Mouse (Mus musculus) liver, postnatal 0 days (tissue): ENCODE measurements at regions not wholly inside any gene's neighbourhood (a gene's known extent, or its start where the extent isn't known, plus 50 kb on each side); places are given as distances from the start of the nearest gene placed in this dataset.

Experiments used
- ATAC-seq: fragments of 200-750 bp; cut with Nextera tagmentation; 2 replicates; pipeline ENCODE4 v1.8.0; 2017; ENCODE audit warnings: mild to moderate bottlenecking, moderate library complexity
- DNase-seq: peaks from one replicate; pipeline ENCODE4 v3.0.0-alpha.2; 2016
- H3K27ac ChIP-seq: fragments of 300-500 bp; sonication (generic); 2 replicates; pipeline ENCODE4 v1.5.1; 2014; ENCODE audit warnings: antibody characterized with exemption, moderate library complexity, mild to moderate bottlenecking, low read depth
- H3K27me3 ChIP-seq: fragments of 300-500 bp; sonication (generic); 2 replicates; pipeline ENCODE4 v1.6.1; 2014; ENCODE audit warnings: low read length, control low read depth, mixed read lengths; ENCODE audit not compliant: insufficient read depth
- H3K36me3 ChIP-seq: fragments of 300-500 bp; sonication (generic); replicated peaks from 2 replicates; pipeline ENCODE4 v1.6.1; 2014; ENCODE audit warnings: mild to moderate bottlenecking, control low read depth, low read length, moderate library complexity, mixed read lengths; ENCODE audit not compliant: insufficient read depth
- H3K4me1 ChIP-seq: fragments of 300-500 bp; sonication (generic); 2 replicates; pipeline ENCODE4 v1.6.1; 2014; ENCODE audit warnings: antibody characterized with exemption, mild to moderate bottlenecking, control low read depth; ENCODE audit not compliant: insufficient read depth
- H3K4me2 ChIP-seq: fragments of 300-500 bp; sonication (generic); 2 replicates; pipeline ENCODE4 v1.6.1; 2014; ENCODE audit warnings: low read depth, mild to moderate bottlenecking, low read length, moderate library complexity, mixed read lengths
- H3K4me3 ChIP-seq: fragments of 300-500 bp; sonication (generic); 2 replicates; pipeline ENCODE4 v1.5.1; 2014; ENCODE audit warnings: low read depth, low read length
- H3K9ac ChIP-seq: fragments of 300-500 bp; sonication (generic); replicated peaks from 2 replicates; pipeline ENCODE4 v1.6.1; 2014; ENCODE audit warnings: mild to moderate bottlenecking, moderate library complexity
- H3K9me3 ChIP-seq: fragments of 300-500 bp; sonication (generic); 2 replicates; pipeline ENCODE4 v1.6.1; 2016; ENCODE audit warnings: mild to moderate bottlenecking, control low read depth, low read length, mixed read lengths
- CTCF ChIP-seq: sonication (generic); IDR thresholded peaks from 2 replicates; pipeline ENCODE4 v1.5.1; 2016; ENCODE audit warnings: antibody characterized with exemption, low read depth
- EP300 ChIP-seq: IDR thresholded peaks from 2 replicates; pipeline ENCODE4 v1.6.1; 2016; ENCODE audit warnings: antibody characterized with exemption, low read depth, mild to moderate bottlenecking
- WGBS: fragments of 180-500 bp; shearing (Covaris S2); extraction: QIAGEN DNeasy Blood & Tissue Kit; methylation state at CpG from one replicate; pipeline ENCODE4 v1.1.7; 2014; ENCODE audit not compliant: insufficient replicate concordance; 5-methylcytosine and 5-hydroxymethylcytosine counted together

DNA sequence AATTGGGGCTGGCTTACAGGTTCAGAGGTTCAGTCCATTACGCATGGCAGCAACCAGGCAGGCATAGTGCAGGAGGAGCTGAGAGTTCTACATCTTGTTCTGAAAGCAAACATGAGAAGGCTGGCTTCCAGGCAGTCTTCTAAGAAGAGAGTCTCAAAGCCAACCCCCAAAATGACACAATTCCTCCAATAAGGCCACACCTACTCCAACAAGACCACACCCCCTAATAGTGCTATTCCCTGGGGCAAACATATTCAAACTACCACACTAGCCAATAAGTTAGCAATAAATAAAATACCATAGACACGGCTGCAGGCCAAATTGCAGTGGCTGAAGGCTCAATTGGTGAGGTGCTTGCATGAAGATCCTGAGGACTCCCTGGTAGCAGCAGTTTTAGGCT, 72.2 kb upstream of the Gpr12 start:
- ATAC-seq (no peak), DNase-seq (no peak)
- Histone ChIP-seq H3K27me3 (no peaks in the 10 kb centered on the region), H3K4me3 (no peak overlapping the region), H3K27ac (no peak overlapping the region), H3K9ac (no peak overlapping the region), H3K9me3 (no peaks in the 10 kb centered on the region), H3K36me3 (no peaks in the 10 kb centered on the region), H3K4me1 (peaks cover 7% of the 10 kb centered on the region), H3K4me2 (no peak overlapping the region)
- no peak for TF ChIP-seq CTCF
- no peak for TF ChIP-seq EP300
- 79% methylated on average over 2 of the region's 2 CpGs for WGBS

GRCm38 (mm10) chr5:146655394-146655793, 70.4 kb upstream of the Gpr12 start:
- H3K4me2 ChIP-seq = peak overlapping the region; percentile 56
- DNase-seq (peak; percentile 49), ATAC-seq (peak; percentile 44; the same call in 1 of the 2 replicates)
- H3K4me3 ChIP-seq = no peak overlapping the region
- WGBS = 24% methylated on average over 7 of the region's 7 CpGs
- peak overlapping the region; percentile 70 for H3K27ac ChIP-seq
- H3K27me3 ChIP-seq = no peaks in the 10 kb centered on the region
- TF ChIP-seq EP300 (no peak), CTCF (no peak)
- no peaks in the 10 kb centered on the region for H3K36me3 ChIP-seq
- H3K9me3 ChIP-seq = no peaks in the 10 kb centered on the region
- peaks cover 7% of the 10 kb centered on the region for H3K4me1 ChIP-seq
- H3K9ac ChIP-seq = peak overlapping the region; percentile 44; the same call in 1 of the 2 replicates

DNA sequence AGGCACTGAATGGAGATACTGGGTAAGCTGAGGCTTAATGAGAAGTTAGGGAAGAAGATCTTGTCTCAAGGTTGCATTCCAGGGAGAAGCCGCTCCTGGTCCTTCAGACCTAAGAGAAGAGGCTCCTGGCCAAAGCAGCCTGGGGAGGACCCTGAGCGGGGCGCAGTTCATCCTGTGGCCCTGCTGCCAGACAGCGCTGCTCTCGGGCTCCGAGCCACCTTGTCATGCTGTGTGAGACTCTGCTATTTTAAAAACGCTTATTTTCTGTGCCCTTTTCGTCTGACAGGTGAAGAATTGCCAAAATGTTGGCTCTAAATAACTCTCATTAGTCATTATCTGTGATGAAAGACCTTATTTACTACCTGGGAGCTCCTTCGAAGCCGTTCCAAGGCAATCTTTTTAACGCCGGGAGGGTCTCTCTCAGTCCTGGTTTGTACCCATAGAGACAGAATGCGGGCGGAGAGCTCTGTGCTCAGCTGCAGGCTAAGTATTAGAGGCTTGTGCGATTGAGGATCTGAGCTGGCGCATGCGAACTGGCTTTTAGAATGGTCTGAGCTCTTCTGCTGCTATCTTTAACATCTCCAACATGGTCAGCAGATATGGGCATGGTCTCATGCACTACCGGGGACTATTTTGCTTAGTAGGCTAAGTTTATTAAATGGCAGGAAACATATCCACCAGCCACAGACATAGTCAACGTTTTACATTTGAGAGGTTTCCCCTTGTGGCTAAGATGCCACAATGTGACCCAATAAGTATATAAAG, 68.8 kb upstream of the Gpr12 start:
- no peaks in the 10 kb centered on the region for H3K27me3 ChIP-seq
- ATAC-seq = no peak
- WGBS = 69% methylated on average over 19 of the region's 19 CpGs

GRCm38 (mm10) chr5:146652874-146653273, 67.8 kb upstream of the Gpr12 start:
- no peak for DNase-seq
- no peak for ATAC-seq
- H3K9me3 ChIP-seq = no peaks in the 10 kb centered on the region
- H3K27me3 ChIP-seq = no peaks in the 10 kb centered on the region
- no peak overlapping the region for H3K9ac ChIP-seq
- WGBS = 45% methylated on average over 5 of the region's 5 CpGs
- H3K36me3 ChIP-seq = no peaks in the 10 kb centered on the region
- no peak overlapping the region for H3K27ac ChIP-seq
- no peak overlapping the region for H3K4me2 ChIP-seq
- TF ChIP-seq CTCF (no peak), EP300 (no peak)
- peaks cover 7% of the 10 kb centered on the region for H3K4me1 ChIP-seq
- no peak overlapping the region for H3K4me3 ChIP-seq

More for the DNA sequence above, 68.8 kb upstream of the Gpr12 start:
- no peak for DNase-seq
- peaks cover 7% of the 10 kb centered on the region for H3K4me1 ChIP-seq
- no peaks in the 10 kb centered on the region for H3K9me3 ChIP-seq
- no peak overlapping the region for H3K4me3 ChIP-seq
- no peak overlapping the region for H3K9ac ChIP-seq
- TF ChIP-seq CTCF (no peak), EP300 (no peak)
- H3K36me3 ChIP-seq = no peaks in the 10 kb centered on the region
- H3K4me2 ChIP-seq = no peak overlapping the region
- no peak overlapping the region for H3K27ac ChIP-seq

DNA sequence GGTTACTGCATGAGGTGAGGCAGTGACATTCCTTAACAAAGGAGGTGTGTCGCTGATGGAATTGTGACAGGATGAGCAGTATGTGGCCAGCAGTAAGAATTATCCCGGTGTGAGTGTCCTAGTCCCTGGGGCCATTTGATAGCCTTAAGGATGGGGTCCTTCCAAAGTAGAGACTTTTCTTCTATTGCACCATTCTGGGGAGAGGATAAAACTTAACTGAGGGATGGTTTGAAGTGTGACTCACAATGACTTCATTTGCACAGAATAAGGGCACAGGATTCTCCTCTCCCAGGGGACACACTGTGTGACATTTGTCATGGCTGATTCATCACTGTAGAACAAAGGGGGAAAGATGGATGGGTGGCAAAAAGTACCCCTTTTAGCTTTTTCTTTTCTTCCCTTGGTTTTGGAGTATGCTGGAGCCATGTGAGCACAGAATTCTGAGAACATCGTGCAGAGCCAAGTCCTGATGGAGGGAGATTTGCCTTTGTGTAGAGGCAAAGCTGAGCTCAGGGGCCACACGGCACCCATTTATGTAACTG, 63.6 kb upstream of the Gpr12 start:
- WGBS = 77% methylated on average over 4 of the region's 4 CpGs
- no peak for TF ChIP-seq EP300
- no peak for TF ChIP-seq CTCF
- no peaks in the 10 kb centered on the region for H3K9me3 ChIP-seq
- H3K4me1 ChIP-seq = no peaks in the 10 kb centered on the region
- no peak overlapping the region for H3K4me2 ChIP-seq
- no peaks in the 10 kb centered on the region for H3K27me3 ChIP-seq
- DNase-seq (no peak), ATAC-seq (no peak)
- no peak overlapping the region for H3K27ac ChIP-seq
- no peak overlapping the region for H3K9ac ChIP-seq
- no peak overlapping the region for H3K4me3 ChIP-seq
- no peaks in the 10 kb centered on the region for H3K36me3 ChIP-seq

GRCm38 (mm10) chr5:146647628-146648380, 62.8 kb upstream of the Gpr12 start:
- Histone ChIP-seq H3K4me1 (no peaks in the 10 kb centered on the region), H3K27ac (no peak overlapping the region), H3K9ac (no peak overlapping the region), H3K27me3 (no peaks in the 10 kb centered on the region), H3K9me3 (no peaks in the 10 kb centered on the region), H3K4me3 (no peak overlapping the region), H3K4me2 (no peak overlapping the region), H3K36me3 (no peaks in the 10 kb centered on the region)
- TF ChIP-seq EP300 (no peak), CTCF (no peak)
- ATAC-seq = no peak
- DNase-seq = no peak
- WGBS = 54% methylated on average over 11 of the region's 11 CpGs
